Mouse (Mus musculus) common myeloid progenitor, adult 5-6 weeks (primary cell): Measurements from ENCODE around the gene Cela3a. TPM values are rescaled to one million over a fixed set of nuclear protein-coding genes. Genes with fewer than 3 reads are reported as not detected.
A peak's percentile ranks its signal among the peaks of the same experiment; 100 is the strongest.
"Not testable (repeated sequence)": the region's sequence is repeated elsewhere in the genome, so short reads cannot be mapped to it uniquely, and the experiment has no call there.

ENCODE experiments used
- ATAC-seq: replicated peaks from 2 replicates; pipeline ENCODE4 v1.8.0; 2016; ENCODE audit warnings: low read depth, mild to moderate bottlenecking, moderate TSS enrichment, inconsistent platforms; ENCODE audit not compliant: poor library complexity, severe bottlenecking
- total RNA-seq: library from RNA; stranded (forward); fragments of 200-1000, 187-1606 nt; gene quantifications from 2 replicates; pipeline ENCODE4 v1.2.3, GENCODE M21; 2017

The Cela3a gene
- total RNA-seq, 1 experiment from 2014 or later = not detected

DNA sequence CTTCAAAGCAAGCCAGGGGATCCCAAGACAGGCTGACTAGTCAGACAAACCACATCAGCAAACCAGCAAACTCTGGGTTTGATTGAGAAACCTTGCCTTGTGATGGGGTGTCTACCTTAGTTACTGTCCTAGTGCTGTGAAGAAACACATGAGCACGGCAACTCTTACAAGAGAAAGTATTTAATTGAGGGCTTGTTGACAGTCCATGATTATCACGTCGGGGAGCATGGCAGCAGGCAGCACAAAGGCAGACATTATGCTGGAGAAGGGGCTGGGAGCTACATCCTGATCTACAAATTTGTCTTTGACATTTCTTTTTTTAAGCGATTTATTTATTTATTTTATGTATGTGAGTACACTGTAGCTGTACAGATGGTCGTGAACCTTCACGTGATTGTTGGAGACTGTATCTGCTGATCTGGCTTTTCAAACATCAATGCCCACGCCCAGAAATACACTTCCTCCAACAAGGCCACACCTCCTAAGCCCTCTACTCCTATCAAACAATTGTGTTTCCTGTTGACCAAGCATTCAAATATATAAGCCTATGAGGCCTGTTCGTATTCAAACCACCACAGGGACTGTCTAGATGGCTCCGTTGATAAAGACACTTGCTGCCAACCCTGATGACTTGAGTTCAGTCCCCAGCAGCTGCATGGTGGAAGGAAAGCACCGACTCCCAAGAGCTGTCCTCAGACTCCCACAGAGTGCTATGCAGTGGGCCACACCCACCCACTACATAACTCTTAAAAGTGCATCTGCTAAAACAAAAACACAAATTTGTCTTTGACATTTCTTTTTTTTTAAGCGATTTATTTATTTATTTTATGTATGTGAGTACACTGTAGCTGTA lies 8.3 kb upstream of the Cela3a start:
- peak; percentile 76 for ATAC-seq

DNA sequence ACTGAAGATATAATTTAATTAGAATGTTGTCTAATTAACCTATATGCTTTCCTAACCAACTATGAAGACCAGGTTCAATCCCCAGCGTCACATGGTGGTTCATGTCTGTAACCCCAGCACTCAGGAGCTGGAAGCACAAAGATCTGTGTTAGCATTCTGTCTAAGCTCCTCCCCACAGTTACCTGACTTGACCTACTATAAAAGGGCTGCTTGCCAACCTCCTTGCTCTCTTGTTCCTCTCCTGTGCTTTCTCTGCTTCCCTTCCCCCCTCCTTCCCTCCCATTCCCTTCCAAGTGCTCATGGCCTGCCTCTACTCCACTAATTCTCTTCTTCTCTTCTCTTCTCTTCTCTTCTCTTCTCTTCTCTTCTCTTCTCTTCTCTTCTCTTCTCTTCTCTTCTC lies 5.3 kb upstream of the Cela3a start:
- ATAC-seq = no peak

DNA sequence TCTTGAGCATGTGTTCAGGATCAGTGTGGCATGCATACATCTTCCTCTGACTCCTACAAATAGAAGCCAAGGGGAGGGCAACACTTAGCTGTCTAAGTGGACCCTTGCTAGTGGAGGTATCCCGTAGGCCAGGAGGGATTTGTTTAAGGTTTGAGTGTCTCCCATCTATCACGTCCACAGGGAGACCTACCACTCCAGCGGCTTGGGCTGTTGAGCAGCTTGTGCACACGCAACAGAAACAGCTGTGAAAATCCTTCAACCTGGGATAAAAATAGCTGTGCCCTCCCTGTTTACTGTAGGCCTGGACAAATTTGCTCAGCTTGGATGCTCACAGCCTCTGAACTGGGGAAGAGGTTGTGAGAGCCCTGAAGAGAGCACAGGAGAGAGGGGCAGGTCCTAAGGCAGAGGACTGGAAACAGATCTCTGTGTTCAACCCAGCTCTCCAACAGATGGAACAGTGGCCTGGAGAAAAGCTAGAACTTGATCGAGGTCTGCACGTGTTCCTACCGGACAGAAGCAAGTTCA lies 2.7 kb upstream of the Cela3a start:
- ATAC-seq = not testable (repeated sequence)

DNA sequence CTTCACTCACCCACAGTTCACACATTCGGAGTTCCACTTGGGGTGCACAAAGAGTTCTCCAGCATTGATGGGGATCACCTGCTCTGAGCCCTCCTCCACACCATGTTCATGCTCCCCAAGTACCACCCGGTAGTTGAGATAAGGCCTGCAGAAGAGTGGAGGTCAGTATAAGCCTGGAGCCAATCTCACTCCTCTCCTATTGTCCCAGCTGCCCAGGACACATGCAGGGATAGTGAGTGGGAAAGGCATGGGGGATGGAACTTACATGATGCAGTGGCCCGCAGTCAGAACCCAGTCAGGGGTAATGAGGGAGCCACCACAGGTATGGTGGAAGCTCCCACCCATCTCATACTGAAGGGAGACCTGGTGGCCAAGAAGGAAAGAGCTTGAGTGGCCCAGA lies 4.0 kb downstream of the Cela3a start:
- ATAC-seq = no peak

DNA sequence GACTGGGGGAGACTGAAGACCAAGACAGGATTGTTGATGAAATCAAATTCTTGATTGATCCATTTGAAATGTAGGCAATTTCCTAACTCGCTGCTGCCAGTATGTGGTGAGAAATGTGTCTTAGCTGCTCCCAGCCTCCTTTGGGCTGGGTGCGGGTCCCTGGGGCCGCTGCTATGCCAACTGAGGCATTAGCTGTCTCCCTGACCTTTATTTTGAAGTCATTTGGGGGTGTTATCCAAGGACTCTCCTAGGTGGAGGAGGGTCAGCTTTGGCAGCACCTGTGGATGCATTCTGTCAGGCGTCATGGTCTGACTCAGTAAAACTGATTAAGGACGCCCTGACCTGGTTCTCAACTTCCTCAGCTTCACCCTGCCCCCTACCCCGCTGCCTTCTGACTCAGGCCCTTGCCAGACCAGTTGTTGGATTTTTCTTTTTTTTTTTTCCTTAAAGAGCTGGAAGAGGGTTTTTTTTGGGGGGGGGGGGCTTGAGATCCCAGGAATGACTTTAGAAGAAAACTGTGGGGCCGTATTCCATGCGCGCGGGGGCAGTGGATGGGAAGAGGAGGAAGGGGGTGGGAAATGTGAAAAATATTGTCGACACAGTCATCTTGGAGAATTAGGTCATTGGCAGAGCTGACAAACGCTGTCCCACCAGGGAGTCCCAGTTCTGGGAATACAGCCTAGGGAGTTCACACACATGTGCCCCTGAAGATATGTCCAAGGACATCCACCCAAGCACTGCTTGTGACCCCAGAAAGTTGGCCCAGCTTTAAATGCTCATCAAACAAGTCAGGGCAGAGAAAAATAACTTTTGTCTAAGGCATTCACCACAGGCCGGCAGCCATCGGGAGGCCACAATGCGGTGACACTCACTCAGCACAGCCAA lies 12.7 kb downstream of the Cela3a start:
- no peak for ATAC-seq

DNA sequence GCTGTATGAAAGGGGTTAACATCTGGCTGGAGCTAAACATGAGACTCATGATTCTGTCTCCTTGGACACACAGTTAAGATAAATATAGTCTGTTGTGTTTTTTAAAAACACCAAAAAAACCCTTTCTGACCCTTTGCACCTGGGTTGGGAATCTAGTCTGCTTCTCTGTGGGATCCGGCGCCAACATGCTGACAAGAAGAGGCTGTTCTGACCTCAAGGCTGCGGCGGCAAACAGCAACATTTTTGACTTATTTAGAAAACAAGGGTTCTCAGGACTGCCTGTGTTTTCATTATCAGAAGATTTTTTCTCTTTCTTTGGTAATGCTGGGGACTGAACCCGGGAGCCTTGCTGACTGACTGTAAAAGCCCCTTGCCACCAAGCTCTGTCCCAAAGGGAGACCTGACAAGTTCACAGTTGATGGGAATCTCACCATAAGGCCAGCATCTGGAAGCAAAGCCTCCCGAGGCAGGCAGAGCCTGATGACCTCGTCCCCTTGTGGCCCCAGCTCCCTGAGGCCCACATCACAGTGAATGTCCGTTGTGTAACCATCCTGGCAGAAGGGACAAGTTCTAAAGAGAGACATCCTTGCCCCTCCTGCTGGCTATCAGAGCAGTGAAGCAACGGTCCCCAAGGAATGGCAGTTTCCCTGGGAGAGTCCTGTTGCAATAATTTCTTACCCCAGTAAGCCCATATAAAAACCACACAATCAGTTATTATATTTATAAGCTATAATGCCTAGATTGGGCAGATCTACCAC lies 16.0 kb downstream of the Cela3a start:
- ATAC-seq = no peak

DNA sequence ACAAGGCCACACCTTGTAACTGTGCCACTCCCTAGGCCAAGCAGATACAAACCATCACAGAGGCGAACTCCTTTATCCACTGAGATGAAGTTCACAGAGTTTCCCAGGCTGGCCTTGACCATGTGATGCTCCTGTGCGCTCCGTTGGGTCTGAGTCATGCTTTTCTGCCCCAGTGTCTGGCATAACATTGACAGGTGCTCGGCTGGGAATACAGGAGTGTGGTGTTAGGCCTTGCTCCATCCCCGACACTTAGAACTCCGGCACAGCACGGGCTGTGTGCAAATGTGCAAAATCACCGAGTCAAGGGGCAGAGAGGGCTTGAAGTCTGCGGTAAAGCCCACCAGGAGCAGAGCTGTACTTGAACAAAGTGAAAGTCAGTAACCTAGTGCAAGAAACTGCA lies 16.7 kb downstream of the Cela3a start:
- no peak for ATAC-seq

DNA sequence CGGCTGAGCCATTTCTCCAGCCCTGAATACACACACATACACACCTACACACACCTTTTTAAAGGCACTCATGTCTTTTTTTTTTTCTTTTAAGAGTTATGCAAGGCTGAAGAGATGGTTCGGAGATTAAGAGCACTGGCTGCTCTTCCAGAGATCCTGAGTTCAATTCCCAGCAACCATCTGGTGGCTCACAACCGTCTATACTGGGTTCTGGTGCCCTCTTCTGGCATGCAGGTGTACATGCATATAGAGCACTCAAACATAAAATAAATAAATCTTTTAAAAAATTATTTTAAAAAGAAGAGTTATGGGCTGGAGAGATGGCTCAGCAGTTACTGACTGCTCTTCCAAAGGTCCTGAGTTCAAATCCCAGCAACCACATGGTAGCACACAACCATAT lies 18.3 kb downstream of the Cela3a start:
- no peak for ATAC-seq

DNA sequence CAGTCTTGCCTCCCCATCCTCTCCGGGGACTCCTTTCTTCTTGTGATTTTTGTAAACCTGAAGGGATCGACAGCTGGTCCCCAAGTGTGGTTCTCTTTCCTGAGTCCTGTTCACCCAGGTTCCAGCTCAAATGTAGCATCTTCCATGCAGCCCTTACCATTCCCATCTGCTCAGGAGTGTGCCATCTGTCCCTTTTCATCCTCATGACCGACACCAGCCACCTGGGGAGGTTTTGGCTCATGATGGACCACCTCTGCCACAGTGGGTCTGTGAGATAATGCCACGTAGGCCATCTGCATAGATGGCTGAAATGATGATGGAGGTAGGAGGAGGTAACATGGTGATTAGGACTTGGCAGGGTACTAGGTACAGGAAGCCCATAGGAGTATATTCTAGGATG lies 19.4 kb downstream of the Cela3a start:
- ATAC-seq = no peak

DNA sequence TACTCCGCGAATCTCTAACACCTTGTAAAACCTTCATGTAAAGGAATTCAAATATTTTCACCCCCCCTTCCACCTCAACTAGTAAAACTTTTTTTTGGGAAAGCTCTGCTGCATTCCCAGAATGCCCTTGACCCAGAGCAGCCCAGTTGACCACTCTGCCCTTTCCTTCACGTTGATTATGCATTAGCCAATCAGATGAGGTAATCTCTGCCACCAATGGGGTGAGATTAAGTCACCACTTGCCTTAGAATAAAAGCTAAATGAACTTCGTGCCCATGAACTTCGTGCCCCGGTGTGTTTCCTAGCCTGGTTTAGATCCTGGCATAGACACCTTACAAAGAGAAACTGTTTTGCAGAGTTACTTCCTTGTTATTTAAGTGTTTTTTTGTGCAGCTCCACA lies 20.6 kb downstream of the Cela3a start:
- ATAC-seq = 0 out of 2 replicates have a peak, but pooled peaks have one; percentile 18

DNA sequence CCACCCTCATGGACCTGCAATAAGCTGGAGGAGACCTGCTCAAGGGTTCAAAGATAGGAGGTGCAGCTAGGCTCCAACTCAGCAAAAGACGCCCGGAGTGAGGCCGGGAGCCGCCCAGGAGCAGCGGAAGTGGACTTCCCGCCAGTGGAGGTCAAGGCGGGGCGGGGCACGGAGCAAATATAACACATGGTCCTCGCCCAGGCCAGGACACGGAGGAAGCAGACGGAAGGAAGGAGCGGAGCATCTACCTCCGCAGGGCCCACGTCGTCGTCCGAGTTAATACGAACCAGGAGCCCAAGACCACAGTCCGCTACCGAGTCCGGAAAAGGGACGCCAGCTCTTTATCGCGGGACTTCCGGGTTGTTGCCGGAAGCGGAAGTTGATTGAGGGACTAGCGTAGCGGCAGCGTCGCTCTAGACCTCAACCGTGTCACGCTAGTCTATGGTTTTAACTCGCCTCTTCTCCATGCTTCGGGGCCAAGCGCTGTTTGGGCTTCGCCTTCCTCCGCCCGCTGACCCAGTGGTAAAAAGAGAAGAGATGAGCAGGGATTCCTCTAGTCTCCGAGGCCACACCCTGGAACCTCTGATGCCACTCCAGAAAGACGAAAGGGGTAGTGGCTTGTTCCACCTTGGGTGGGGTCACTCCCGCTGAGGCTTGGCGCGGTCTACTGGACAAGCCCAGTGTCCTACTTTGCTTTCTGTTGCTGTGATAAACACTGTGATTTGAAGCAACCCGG lies 21.4 kb downstream of the Cela3a start:
- ATAC-seq = peak; percentile 89

DNA sequence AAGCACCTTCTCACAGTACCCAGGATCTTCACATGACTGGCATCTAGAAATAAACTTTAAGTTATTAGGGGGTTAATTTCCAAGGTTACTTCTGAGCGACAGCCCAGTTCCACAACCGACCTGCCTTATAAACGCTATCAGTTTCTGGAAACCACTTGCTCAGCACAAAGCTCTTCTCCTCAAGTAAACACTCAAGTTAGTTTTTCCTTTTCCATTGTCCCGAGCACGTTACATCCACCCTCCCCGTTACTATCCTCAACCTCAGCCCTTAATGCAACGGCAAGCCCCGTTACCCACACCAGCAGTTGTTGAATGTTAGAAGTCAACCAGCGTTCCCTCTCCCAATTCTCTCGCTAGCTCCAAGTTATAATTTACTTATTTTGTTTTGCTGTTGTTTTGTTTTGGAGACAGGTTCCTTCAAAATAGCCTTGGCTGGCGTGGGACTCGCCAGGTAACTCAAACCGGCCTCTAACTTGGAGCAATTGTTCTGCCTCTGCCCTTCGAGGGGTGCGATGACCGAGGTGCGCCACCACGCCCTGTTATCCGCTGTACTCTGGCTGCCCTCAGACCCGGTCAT lies 22.0 kb downstream of the Cela3a start:
- no peak for ATAC-seq

DNA sequence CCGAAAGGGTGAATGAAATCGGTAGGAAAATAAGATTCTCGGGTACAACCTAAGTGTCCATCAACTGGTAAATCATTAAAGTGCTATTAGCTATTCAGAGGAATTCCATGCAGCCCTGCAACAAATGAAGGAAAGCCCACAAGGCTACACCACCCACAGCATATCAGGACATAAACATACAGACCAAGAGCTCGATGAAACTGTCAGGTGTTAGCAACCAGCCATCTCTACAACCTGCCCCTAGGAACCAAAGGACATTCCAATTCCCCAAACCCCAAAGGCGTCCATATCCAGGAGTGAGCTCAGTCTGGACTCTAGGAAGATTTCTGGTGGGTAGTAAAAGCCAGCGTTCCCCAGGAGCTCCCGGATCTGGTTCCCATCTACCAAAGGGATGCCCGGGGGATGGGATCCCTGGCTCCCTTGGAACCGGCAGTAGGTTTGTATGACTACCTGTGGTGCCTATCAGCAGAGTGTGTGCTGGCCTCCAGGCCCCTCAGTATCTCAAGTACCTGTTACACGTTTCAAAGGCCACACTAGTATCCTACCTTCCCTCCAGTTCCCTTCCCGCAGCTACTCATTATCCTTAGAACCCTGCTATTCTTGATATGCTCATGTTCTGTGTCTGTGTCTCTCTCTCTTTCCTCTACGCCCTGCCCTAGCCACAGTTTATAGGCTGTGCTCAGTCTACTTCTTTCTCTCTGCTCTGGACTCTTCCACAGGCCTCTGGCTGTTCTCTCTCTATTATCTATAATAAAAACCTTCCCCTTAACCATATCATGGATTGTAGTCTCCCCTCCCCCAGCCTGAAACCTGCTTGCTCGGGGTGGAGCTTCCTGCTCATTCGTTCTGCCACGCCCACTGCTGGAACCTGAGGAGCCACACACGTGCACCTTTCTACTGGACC lies 28.6 kb downstream of the Cela3a start:
- ATAC-seq = peak; percentile 89

DNA sequence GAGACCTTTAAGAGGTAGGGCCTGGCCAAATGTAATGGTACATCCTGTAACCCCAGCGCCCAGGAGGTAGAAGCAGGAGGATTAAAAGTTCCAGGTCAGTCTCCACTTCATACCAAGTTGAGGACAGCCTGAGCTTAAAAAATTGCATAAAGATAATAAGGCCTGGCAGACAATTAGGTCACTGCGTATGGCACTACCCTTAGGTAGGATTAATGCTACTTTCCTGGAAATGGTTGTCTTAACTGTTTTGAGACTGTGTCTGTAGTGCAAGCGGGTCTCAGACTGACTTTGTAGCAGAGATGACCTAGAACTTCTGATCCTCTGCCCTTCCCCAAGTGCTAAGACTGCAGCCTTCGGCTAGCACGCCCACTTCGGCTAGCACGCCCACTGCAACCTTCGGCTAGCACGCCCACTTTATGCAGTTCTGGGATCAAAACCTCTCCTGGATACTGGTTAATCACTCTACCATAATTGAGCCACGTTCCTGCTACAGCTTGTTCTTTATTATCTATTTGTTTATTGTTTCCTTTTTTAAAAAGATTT lies 29.8 kb downstream of the Cela3a start:
- ATAC-seq = no peak

DNA sequence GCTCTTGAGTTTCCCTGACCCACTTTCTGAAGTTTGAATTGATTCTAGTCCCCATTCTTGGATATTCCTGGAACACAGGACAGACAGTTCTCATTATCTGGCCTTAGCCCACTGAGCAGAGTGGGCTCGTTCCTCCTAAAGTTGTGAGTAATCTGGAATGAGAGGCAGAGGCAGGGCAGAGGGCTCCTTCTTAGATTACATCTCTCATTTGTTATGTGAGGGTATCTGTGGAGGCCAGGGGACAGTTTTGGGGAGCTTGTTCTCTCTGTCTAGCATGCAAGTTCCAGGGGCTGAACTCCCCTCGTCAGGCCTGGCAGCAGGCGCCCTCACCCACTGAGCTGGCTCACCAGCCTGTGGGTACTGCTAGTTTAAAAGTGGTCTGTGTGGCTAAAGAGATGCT lies 30.5 kb downstream of the Cela3a start:
- no peak for ATAC-seq

DNA sequence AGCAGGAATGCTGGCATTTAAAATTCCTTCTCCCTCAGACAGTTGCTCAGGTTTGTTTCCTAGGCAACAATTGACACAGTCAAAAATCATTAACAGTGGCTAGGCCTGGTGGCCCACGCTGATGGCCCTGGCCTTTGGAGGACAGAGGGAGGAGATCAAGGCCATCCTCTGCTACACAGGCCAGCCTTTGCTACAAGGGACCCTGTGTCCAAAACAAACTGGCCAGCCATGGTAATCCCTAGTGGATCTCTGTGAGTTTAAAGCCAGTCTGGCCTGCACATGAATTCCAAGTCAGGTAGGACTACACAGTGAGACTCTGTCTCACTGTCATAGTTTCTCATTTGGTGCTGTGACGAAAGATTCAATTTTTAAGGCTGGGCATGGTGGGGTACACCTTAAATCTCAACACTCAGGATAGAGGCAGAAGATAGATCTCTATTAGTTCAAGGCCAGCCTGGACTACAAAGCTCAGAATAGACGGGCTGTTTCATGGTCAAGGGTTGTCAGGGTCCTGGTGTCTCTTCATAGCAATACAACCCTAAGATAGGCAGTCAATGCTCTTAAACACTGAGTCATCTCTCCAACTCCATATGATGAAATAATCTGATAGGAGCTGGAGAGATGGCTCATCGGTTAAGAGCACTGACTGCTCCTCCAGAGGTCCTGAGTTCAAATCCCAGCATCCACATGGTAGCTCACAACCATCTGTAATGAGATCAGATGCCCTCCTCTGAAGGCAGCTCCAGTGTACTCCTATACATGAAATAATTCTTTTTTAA lies 31.9 kb downstream of the Cela3a start:
- no peak for ATAC-seq

DNA sequence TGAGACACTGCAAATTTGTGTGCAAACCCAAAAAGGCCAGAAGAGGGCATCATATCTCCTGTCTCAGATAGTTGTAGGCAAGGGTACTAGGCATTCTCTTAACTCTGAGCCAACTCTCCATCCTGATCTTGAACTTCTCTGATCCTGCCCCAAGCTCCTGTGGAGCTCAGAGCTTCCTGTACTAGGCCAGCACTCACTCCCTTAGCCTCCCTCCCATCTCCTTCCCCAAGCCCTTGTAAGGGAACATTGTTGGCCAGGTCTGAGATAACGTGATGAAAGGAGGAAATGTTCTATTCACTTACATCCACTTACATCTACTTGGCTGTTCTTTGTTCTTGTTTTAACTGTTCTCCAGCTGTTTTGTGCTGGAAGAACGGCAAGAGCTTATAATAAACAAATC lies 32.8 kb downstream of the Cela3a start:
- ATAC-seq = peak; percentile 23
